Mouse (Mus musculus) hindbrain, embryonic 14.5 days (tissue): ENCODE data around the gene Wwtr1. TPM values are rescaled to one million over a fixed set of nuclear protein-coding genes. Genes with fewer than 3 reads are reported as not detected.

ENCODE experiments used
- ATAC-seq: fragments of 200-750 bp; cut with Nextera tagmentation; 2 replicates; pipeline ENCODE4 v1.8.0; 2017; ENCODE audit warnings: moderate number of reproducible peaks, mild to moderate bottlenecking, moderate TSS enrichment, moderate library complexity; ENCODE audit not compliant: low FRiP score
- DNase-seq: peaks from one replicate; pipeline ENCODE4 v3.0.0-alpha.2; 2015; ENCODE audit warnings: low spot score
- H3K27ac ChIP-seq: fragments of 300-500 bp; sonication (generic); 2 replicates; pipeline ENCODE4 v1.5.1; 2014; ENCODE audit warnings: mild to moderate bottlenecking, moderate library complexity
- H3K27me3 ChIP-seq: fragments of 300-500 bp; sonication (generic); 2 replicates; pipeline ENCODE4 v1.6.1; 2014; ENCODE audit warnings: mild to moderate bottlenecking, low read length, mixed read lengths; ENCODE audit not compliant: control insufficient read depth, insufficient read depth
- H3K36me3 ChIP-seq: fragments of 300-500 bp; sonication (generic); replicated peaks from 2 replicates; pipeline ENCODE4 v1.6.1; 2014; ENCODE audit not compliant: control insufficient read depth, insufficient read depth
- H3K4me1 ChIP-seq: fragments of 300-500 bp; sonication (generic); replicated peaks from 2 replicates; pipeline ENCODE4 v1.6.1; 2014; ENCODE audit warnings: antibody characterized with exemption, low read length, mixed read lengths; ENCODE audit not compliant: control insufficient read depth, insufficient read depth
- H3K4me2 ChIP-seq: fragments of 300-500 bp; sonication (generic); replicated peaks from 2 replicates; pipeline ENCODE4 v1.6.1; 2014; ENCODE audit warnings: mild to moderate bottlenecking, moderate library complexity
- H3K4me3 ChIP-seq: fragments of 300-500 bp; sonication (generic); replicated peaks from 2 replicates; pipeline ENCODE4 v1.5.1; 2014; ENCODE audit warnings: mild to moderate bottlenecking, low read length
- H3K9ac ChIP-seq: fragments of 300-500 bp; sonication (generic); 2 replicates; pipeline ENCODE4 v1.6.1; 2014
- H3K9me3 ChIP-seq: fragments of 300-500 bp; sonication (generic); 2 replicates; pipeline ENCODE4 v1.6.1; 2016; ENCODE audit warnings: low read length; ENCODE audit not compliant: control insufficient read depth
- WGBS: fragments of 180-500 bp; shearing (Covaris S2); extraction: QIAGEN DNeasy Blood & Tissue Kit; methylation state at CpG from one replicate; pipeline ENCODE4 v1.1.7; 2014; 5-methylcytosine and 5-hydroxymethylcytosine counted together
- polyA plus RNA-seq: library from polyadenylated mRNA; unstranded; fragments of >200 nt; fragmentation: Nextera tagmentation; extraction: Ambion mirVana; gene quantifications from 2 replicates; pipeline ENCODE4 v1.2.1, GENCODE M21; 2014

Wwtr1 gene
- 8.0 and 8.6 TPM in 2 replicates for polyA plus RNA-seq

DNA sequence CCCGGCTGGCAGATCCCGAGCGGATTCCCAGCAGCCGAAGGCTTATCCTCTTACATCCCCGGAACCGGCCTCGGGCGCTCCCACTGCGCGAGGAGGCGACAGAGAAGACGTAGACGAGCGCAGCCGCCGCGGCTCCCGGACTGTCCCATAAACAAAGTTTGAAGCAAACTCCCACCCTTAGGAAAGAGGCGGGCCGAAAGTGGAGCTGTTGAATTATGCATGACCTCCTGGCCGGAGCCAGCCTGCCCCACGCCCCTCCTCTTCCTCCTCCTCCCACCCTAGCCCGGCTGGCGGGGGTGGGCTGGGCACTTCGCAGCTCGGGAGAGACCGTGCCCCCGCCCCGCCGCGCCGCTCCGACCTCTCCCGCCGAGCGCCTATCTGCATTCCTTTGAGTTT is at the start of gene Wwtr1:
Gene Wwtr1 (minus strand): TSS at position 251 of the 396 bp plus-strand sequence.
- WGBS: under 1% methylated on average over 36 of the region's 36 CpGs
- H3K4me3 ChIP-seq: peak within 1 kb of the TSS; percentile 75
- H3K4me2 ChIP-seq: peak within 1 kb of the TSS; percentile 98
- H3K4me1 ChIP-seq: 0 out of 2 replicates have a peak, but pooled peaks cover 10% of the 10 kb centered on the region
- H3K36me3 ChIP-seq: no peaks in the 10 kb centered on the region
- H3K27me3 ChIP-seq: peaks cover 6% of the 10 kb centered on the region; the same call in 1 of the 2 replicates
- H3K9me3 ChIP-seq: no peaks in the 10 kb centered on the region
- ATAC-seq (peak; percentile 87), DNase-seq (peak; percentile 64)
- H3K27ac ChIP-seq: peak within 1 kb of the TSS; percentile 83
- peak within 1 kb of the TSS; percentile 69 for H3K9ac ChIP-seq

DNA sequence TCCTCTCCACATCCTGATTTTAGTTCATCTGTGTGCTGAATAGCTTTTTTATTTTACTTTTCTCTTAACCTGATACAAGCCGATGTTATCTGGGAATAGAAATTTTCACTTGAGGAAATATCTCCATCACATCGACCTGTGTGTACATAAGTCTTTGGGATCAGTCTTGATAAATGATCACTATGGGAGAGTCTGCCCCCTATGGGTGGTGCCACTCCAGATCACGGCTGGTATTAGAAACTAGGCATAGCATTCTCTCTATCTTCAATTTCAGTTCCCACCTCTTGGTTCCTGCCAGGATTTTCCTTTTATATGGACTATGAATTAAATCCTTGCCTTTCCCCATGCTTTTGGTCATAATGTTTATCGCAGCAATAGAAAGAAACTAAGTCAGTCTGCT is 44.0 kb upstream of the Wwtr1 start:
- ATAC-seq: no peak
- Histone ChIP-seq H3K27ac (no peak overlapping the region), H3K4me2 (no peak overlapping the region), H3K27me3 (no peaks in the 10 kb centered on the region), H3K9ac (no peak overlapping the region), H3K4me3 (no peak overlapping the region), H3K36me3 (no peaks in the 10 kb centered on the region), H3K4me1 (no peaks in the 10 kb centered on the region), H3K9me3 (no peaks in the 10 kb centered on the region)
- DNase-seq: no peak
- 79% methylated on average over 4 of the region's 4 CpGs for WGBS

DNA sequence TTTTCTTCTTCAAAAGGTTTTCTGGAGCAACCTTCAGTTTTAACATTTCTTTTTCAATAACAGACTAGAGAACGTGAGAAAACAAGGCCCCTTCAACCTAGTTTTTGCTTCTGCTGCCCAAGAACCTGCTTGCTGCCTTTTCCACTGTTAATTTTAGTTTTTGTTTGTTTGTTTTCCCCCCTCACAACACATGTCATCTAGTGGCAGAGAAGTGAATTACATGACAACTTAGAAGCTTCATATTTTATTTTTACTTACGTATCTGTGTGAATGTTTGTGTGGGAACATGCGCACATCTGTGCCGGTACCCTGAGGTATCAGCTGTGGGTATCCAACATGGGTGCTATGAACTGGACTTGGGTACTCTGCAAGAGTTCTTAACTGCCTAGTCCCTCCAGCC is 39.9 kb upstream of the Wwtr1 start:
- H3K4me3 ChIP-seq: no peak overlapping the region
- no peak overlapping the region for H3K27ac ChIP-seq
- no peak overlapping the region for H3K4me2 ChIP-seq
- ATAC-seq: no peak
- no peaks in the 10 kb centered on the region for H3K27me3 ChIP-seq
- WGBS: 93% methylated on average over 4 of the region's 4 CpGs
- H3K9me3 ChIP-seq: no peaks in the 10 kb centered on the region
- H3K36me3 ChIP-seq: no peaks in the 10 kb centered on the region
- no peak overlapping the region for H3K9ac ChIP-seq
- H3K4me1 ChIP-seq: no peaks in the 10 kb centered on the region
- no peak for DNase-seq

DNA sequence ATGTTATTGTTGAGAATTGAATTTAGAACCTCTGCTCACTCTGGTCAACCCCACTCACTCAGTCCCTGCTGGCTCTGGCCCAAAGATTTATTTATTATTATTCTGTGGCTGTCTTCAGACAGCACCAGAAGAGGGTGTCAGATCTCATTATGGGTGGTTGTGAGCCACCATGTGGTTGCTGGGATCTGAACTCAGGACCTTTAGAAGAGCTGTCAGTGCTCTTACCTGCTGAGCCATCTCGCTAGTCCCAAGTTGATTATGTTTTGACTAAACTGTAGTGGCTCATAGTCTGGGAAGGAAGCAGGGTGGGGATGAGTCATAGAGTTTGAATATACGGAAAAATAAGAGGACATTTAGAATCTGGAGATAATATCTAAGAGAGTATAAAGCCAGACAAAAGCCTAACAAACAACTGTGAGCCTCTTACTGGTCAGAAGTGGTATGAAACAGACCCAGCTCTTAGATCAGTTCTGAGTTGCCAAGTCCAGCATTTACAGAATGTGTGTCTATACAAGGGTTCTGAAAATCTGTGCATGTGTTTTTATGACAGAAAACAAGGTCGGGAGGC is 36.8 kb upstream of the Wwtr1 start:
- H3K9ac ChIP-seq: no peak overlapping the region
- no peak overlapping the region for H3K4me2 ChIP-seq
- no peak overlapping the region for H3K27ac ChIP-seq
- H3K4me3 ChIP-seq: no peak overlapping the region
- H3K4me1 ChIP-seq: no peaks in the 10 kb centered on the region
- WGBS: 86% methylated on average over 3 of the region's 3 CpGs
- H3K36me3 ChIP-seq: no peaks in the 10 kb centered on the region
- DNase-seq: no peak
- ATAC-seq: no peak
- H3K9me3 ChIP-seq: no peaks in the 10 kb centered on the region
- H3K27me3 ChIP-seq: no peaks in the 10 kb centered on the region

DNA sequence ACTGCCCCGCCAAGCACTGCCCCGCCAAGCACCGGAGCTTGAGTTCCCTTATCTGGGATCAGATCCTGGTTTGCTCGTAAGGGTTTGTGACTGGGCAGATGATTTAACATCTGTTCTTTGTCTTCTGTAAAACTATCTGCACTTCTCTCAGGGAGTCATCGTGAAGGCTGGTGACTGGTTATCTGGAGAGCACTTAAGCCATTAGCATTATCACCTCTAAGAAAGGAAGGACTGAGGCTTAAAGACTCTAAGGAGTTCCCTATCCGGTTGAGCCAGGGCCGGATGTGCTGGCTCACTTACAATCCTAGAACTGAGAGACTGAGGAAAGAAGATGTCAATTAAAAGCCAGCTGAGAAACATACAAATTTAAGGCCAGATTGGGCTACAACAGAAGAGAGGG is 36.1 kb upstream of the Wwtr1 start:
- H3K4me2 ChIP-seq: no peak overlapping the region
- H3K36me3 ChIP-seq: no peaks in the 10 kb centered on the region
- no peaks in the 10 kb centered on the region for H3K4me1 ChIP-seq
- no peak for DNase-seq
- ATAC-seq: no peak
- no peak overlapping the region for H3K9ac ChIP-seq
- WGBS: 91% methylated on average over 7 of the region's 7 CpGs
- no peak overlapping the region for H3K27ac ChIP-seq
- H3K27me3 ChIP-seq: no peaks in the 10 kb centered on the region
- no peak overlapping the region for H3K4me3 ChIP-seq
- no peaks in the 10 kb centered on the region for H3K9me3 ChIP-seq

DNA sequence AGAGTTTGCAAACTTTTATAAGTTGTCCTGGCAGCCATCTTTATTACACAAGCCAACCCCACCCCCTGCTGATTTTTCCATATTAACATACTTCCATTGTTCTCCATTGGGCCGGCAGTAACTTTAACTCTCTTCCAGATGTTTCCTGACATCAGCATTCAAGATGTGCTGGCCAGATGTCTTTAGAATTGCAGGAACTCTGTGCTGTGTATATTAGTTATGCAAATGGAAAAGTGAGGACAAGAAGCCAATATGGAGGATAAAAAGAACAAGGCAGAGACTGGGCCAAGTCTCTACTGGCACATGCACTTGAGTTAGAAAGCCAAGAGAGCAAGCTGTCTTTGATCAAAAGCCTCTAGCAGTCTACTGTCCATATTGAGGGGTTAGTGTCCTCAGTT is 28.9 kb upstream of the Wwtr1 start:
- Histone ChIP-seq H3K4me3 (no peak overlapping the region), H3K4me2 (no peak overlapping the region), H3K27me3 (no peaks in the 10 kb centered on the region), H3K9me3 (no peaks in the 10 kb centered on the region), H3K9ac (no peak overlapping the region), H3K4me1 (no peaks in the 10 kb centered on the region), H3K27ac (no peak overlapping the region), H3K36me3 (no peaks in the 10 kb centered on the region)
- no peak for DNase-seq
- ATAC-seq: no peak
- WGBS: 56% methylated on average over 1 of the region's 1 CpGs

DNA sequence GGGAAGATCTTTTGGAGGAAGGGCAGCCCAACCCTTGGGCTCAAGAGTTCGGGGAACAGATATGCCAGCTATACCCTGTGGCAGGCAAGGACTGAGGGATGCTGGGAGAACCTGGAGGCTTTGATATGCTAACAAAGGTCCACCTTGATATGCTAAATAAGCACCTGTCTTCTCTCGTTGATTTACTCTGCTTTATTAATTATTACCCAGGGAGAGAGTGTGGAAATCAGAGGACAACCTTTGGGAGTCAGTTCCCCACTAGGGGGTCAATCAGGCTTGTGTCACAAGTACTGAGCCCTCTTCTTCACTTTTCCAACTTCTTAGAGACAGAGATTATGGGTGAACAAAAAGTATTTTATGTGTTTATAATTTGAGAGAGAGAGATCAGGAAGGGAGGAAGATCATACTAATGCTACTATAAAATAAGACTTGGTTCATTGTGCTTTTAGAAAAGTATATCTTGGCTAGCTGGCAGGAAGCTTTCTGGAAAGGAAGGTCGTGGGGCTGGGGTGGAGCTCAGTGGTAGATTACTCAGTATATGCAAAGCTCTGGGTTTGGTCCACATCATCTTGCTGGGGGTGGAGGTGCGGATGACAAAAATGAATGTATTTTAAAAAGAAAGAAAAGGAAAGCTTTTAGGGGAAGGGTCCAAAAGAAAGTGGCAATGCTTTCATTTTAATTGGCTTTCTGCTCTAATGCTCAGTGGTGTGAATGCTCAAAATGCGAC is 28.3 kb upstream of the Wwtr1 start:
- no peak overlapping the region for H3K4me3 ChIP-seq
- H3K4me2 ChIP-seq: no peak overlapping the region
- no peak for ATAC-seq
- H3K4me1 ChIP-seq: no peaks in the 10 kb centered on the region
- H3K9ac ChIP-seq: no peak overlapping the region
- no peaks in the 10 kb centered on the region for H3K9me3 ChIP-seq
- H3K27ac ChIP-seq: no peak overlapping the region
- DNase-seq: no peak
- H3K36me3 ChIP-seq: no peaks in the 10 kb centered on the region
- WGBS: 73% methylated on average over 5 of the region's 5 CpGs
- no peaks in the 10 kb centered on the region for H3K27me3 ChIP-seq

DNA sequence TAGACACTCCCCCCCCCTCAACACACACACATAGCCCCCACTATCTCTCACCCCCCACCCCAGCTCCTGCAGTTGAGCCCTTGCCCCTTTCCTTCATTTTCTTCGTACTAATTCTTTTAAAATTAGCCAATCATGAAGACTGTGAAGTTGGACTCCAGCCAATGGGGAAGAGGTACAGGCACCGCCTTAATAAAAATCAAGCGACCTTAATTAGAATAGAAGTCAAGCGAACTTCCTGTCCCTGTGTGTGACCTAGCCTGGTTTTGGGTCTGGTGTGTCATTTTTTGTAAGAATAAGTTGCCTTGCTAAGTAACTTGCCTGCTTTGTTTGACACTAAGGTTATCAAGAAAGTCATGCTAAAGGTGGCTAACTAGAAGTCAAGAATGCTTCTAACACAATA is 26.9 kb upstream of the Wwtr1 start:
- ATAC-seq (no peak), DNase-seq (no peak)
- Histone ChIP-seq H3K36me3 (no peaks in the 10 kb centered on the region), H3K27ac (no peak overlapping the region), H3K9me3 (no peaks in the 10 kb centered on the region), H3K4me2 (no peak overlapping the region), H3K9ac (no peak overlapping the region), H3K4me3 (no peak overlapping the region), H3K4me1 (no peaks in the 10 kb centered on the region), H3K27me3 (no peaks in the 10 kb centered on the region)
- WGBS: 85% methylated on average over 4 of the region's 4 CpGs

DNA sequence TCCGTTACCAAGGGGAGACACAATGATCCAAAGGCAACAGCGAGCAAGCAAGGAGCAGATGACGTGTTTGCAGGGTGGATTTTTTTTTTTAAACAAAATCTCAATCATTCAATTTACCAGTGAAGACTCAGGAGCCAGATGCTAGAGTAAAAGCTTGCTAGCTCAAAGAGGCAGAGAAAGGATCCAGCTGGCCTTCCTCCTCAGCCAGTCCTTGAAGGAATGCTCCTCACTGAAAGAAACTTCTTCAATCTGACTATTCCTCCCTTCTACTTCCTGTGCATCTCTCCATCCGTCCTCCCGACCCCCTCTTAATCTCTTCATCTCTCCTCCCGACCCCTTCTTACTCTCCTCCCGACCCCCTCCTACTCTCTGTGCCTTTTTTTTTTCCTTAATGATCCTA is 20.9 kb upstream of the Wwtr1 start:
- Histone ChIP-seq H3K27ac (no peak overlapping the region), H3K27me3 (no peaks in the 10 kb centered on the region), H3K4me3 (no peak overlapping the region), H3K9ac (no peak overlapping the region), H3K36me3 (no peaks in the 10 kb centered on the region), H3K9me3 (no peaks in the 10 kb centered on the region), H3K4me2 (no peak overlapping the region), H3K4me1 (no peaks in the 10 kb centered on the region)
- DNase-seq (no peak), ATAC-seq (no peak)
- 78% methylated on average over 7 of the region's 7 CpGs for WGBS
